Mouse (Mus musculus): ENCODE results near the gene Sept3. TPM values are rescaled to one million over a fixed set of nuclear protein-coding genes. Genes with fewer than 3 reads are reported as not detected.

Gene Sept3
- polyA plus RNA-seq, 1 experiment from 2014 or later, result 7.1 TPM

DNA sequence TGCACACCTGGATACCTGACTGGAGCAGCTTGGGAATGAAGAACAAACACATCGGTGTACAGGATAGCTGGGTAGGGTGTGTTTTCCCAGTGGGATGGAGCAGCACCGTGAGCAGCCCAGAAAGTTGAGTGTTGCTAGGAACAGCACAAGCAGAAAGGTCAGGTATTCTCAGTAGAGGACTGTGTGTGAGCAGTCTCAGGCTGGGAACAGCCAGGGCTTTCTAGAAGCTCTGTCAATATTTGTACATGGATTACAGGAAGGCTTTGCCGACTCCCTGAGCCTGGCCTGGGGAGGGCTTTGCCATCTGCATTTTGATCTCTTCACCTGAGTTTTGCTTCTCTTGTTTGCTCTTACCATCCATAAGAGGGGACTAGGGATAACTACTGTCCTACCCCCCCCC lies 32.4 kb downstream of the Sept3 start:
- 79% methylated on average over 3 of the region's 3 CpGs for WGBS

GRCm38 (mm10) chr15:82308416-82308815 lies 33.7 kb downstream of the Sept3 start:
- ATAC-seq (replicated peaks; ENCODE audit: low FRiP score) (no peak), DNase-seq (ENCODE audit: low spot score) (no peak)
- 85% methylated on average over 3 of the region's 3 CpGs for WGBS
- Histone ChIP-seq H3K4me3 (ENCODE audit: low read depth, low read length) (no peak overlapping the region), H3K27me3 (replicated peaks; ENCODE audit: control insufficient read depth, insufficient read depth, low read length) (no peaks in the 10 kb centered on the region), H3K9me3 (ENCODE audit: control insufficient read depth, low read length) (no peaks in the 10 kb centered on the region), H3K27ac (ENCODE audit: low read depth, low read length) (no peak overlapping the region), H3K4me2 (no peak overlapping the region), H3K9ac (ENCODE audit: low read depth, low read length) (no peak overlapping the region), H3K4me1 (replicated peaks; ENCODE audit: control insufficient read depth, insufficient read depth, low read length) (0 out of 2 replicates have a peak, but pooled peaks cover 3% of the 10 kb centered on the region), H3K36me3 (ENCODE audit: control insufficient read depth, insufficient read depth, low read length) (no peaks in the 10 kb centered on the region)

More for the DNA sequence above, 32.4 kb downstream of the Sept3 start:
- Histone ChIP-seq H3K4me3 (ENCODE audit: low read depth, low read length) (no peak overlapping the region), H3K9ac (ENCODE audit: low read depth, low read length) (no peak overlapping the region), H3K9me3 (ENCODE audit: control insufficient read depth, low read length) (no peaks in the 10 kb centered on the region), H3K27ac (ENCODE audit: low read depth, low read length) (no peak overlapping the region), H3K4me2 (no peak overlapping the region), H3K4me1 (replicated peaks; ENCODE audit: control insufficient read depth, insufficient read depth, low read length) (0 out of 2 replicates have a peak, but pooled peaks cover 3% of the 10 kb centered on the region), H3K27me3 (replicated peaks; ENCODE audit: control insufficient read depth, insufficient read depth, low read length) (no peaks in the 10 kb centered on the region), H3K36me3 (ENCODE audit: control insufficient read depth, insufficient read depth, low read length) (no peaks in the 10 kb centered on the region)
- ATAC-seq (replicated peaks; ENCODE audit: low FRiP score) (no peak), DNase-seq (ENCODE audit: low spot score) (no peak)

DNA sequence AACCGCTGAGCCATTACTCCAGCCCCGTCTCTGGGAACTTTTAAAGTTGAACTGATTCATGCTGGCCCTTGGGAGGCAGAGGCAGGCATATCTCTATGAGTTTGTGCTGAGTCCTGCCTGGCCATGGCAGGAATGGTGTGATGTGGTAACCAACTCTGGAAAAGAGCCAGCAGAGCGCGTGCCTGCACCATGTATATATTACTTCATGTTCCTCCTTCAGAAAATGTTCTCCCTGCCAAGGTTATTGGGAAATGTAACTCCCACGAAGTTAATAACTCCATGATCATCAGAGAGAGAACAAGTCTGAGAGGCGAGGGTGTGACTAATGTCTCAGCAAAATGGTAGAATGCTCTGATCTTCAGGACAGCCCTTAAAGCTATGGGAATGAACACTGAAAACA lies 43.1 kb downstream of the Sept3 start:
- DNase-seq (ENCODE audit: low spot score) (no peak), ATAC-seq (replicated peaks; ENCODE audit: low FRiP score) (no peak)
- H3K36me3 ChIP-seq (ENCODE audit: control insufficient read depth, insufficient read depth, low read length), result no peaks in the 10 kb centered on the region
- WGBS, result 87% methylated on average over 6 of the region's 6 CpGs
- H3K27ac ChIP-seq (ENCODE audit: low read depth, low read length), result no peak overlapping the region
- no peak overlapping the region for H3K4me3 ChIP-seq (ENCODE audit: low read depth, low read length)
- H3K9me3 ChIP-seq (ENCODE audit: control insufficient read depth, low read length), result no peaks in the 10 kb centered on the region
- no peaks in the 10 kb centered on the region for H3K27me3 ChIP-seq (replicated peaks; ENCODE audit: control insufficient read depth, insufficient read depth, low read length)
- H3K9ac ChIP-seq (ENCODE audit: low read depth, low read length), result no peak overlapping the region
- H3K4me2 ChIP-seq, result no peak overlapping the region
- H3K4me1 ChIP-seq (replicated peaks; ENCODE audit: control insufficient read depth, insufficient read depth, low read length), result no peaks in the 10 kb centered on the region

DNA sequence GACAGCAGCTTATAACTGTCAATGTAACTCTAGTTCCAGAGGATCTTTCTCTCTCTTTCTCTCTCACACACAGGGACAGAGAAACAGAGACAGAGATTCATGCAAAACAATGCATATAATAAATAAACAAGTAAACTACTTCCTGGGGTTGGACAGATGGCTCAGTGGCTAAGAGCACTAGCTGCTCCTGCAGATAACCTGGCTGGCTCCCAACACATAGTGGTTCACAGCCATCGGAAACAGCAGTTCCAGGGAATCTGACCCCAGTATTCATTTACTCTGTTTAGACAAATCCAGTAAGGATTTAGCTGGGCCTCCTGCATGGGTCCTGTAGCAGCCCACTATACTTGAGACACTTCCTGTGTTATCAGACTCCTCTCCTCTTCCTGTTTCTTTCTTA lies 44.9 kb downstream of the Sept3 start:
- Histone ChIP-seq H3K36me3 (ENCODE audit: control insufficient read depth, insufficient read depth, low read length) (no peaks in the 10 kb centered on the region), H3K27ac (ENCODE audit: low read depth, low read length) (no peak overlapping the region), H3K4me3 (ENCODE audit: low read depth, low read length) (no peak overlapping the region), H3K9ac (ENCODE audit: low read depth, low read length) (no peak overlapping the region), H3K9me3 (ENCODE audit: control insufficient read depth, low read length) (no peaks in the 10 kb centered on the region), H3K27me3 (replicated peaks; ENCODE audit: control insufficient read depth, insufficient read depth, low read length) (no peaks in the 10 kb centered on the region), H3K4me1 (replicated peaks; ENCODE audit: control insufficient read depth, insufficient read depth, low read length) (0 out of 2 replicates have a peak, but pooled peaks cover 4% of the 10 kb centered on the region), H3K4me2 (no peak overlapping the region)
- no peak for DNase-seq (ENCODE audit: low spot score)
- 66% methylated on average over 1 of the region's 1 CpGs for WGBS
- no peak for ATAC-seq (replicated peaks; ENCODE audit: low FRiP score)

GRCm38 (mm10) chr15:82322195-82322594 lies 47.5 kb downstream of the Sept3 start:
- H3K9ac ChIP-seq (ENCODE audit: low read depth, low read length), result no peak overlapping the region
- DNase-seq (ENCODE audit: low spot score) (no peak), ATAC-seq (replicated peaks; ENCODE audit: low FRiP score) (no peak)
- 0 out of 2 replicates have a peak, but pooled peaks cover 4% of the 10 kb centered on the region for H3K4me1 ChIP-seq (replicated peaks; ENCODE audit: control insufficient read depth, insufficient read depth, low read length)
- H3K9me3 ChIP-seq (ENCODE audit: control insufficient read depth, low read length), result no peaks in the 10 kb centered on the region
- 78% methylated on average over 8 of the region's 8 CpGs for WGBS
- H3K4me3 ChIP-seq (ENCODE audit: low read depth, low read length), result no peak overlapping the region
- no peak overlapping the region for H3K27ac ChIP-seq (ENCODE audit: low read depth, low read length)
- H3K4me2 ChIP-seq, result no peak overlapping the region
- H3K36me3 ChIP-seq (ENCODE audit: control insufficient read depth, insufficient read depth, low read length), result no peaks in the 10 kb centered on the region
- H3K27me3 ChIP-seq (replicated peaks; ENCODE audit: control insufficient read depth, insufficient read depth, low read length), result no peaks in the 10 kb centered on the region

GRCm38 (mm10) chr15:82325382-82325781 lies 50.7 kb downstream of the Sept3 start:
- Histone ChIP-seq H3K9ac (ENCODE audit: low read depth, low read length) (no peak overlapping the region), H3K36me3 (ENCODE audit: control insufficient read depth, insufficient read depth, low read length) (peaks cover 8% of the 10 kb centered on the region), H3K27ac (ENCODE audit: low read depth, low read length) (no peak overlapping the region), H3K4me2 (no peak overlapping the region), H3K4me3 (ENCODE audit: low read depth, low read length) (no peak overlapping the region), H3K4me1 (replicated peaks; ENCODE audit: control insufficient read depth, insufficient read depth, low read length) (0 out of 2 replicates have a peak, but pooled peaks cover 7% of the 10 kb centered on the region), H3K27me3 (replicated peaks; ENCODE audit: control insufficient read depth, insufficient read depth, low read length) (no peaks in the 10 kb centered on the region), H3K9me3 (ENCODE audit: control insufficient read depth, low read length) (no peaks in the 10 kb centered on the region)
- ATAC-seq (replicated peaks; ENCODE audit: low FRiP score) (no peak), DNase-seq (ENCODE audit: low spot score) (no peak)
- WGBS, result 60% methylated on average over 2 of the region's 2 CpGs

GRCm38 (mm10) chr15:82335194-82335593 lies 60.5 kb downstream of the Sept3 start:
- Histone ChIP-seq H3K9me3 (ENCODE audit: control insufficient read depth, low read length) (no peaks in the 10 kb centered on the region), H3K27me3 (replicated peaks; ENCODE audit: control insufficient read depth, insufficient read depth, low read length) (no peaks in the 10 kb centered on the region), H3K36me3 (ENCODE audit: control insufficient read depth, insufficient read depth, low read length) (peaks cover 12% of the 10 kb centered on the region), H3K9ac (ENCODE audit: low read depth, low read length) (no peak overlapping the region), H3K4me1 (replicated peaks; ENCODE audit: control insufficient read depth, insufficient read depth, low read length) (peaks cover 33% of the 10 kb centered on the region), H3K4me2 (no peak overlapping the region), H3K27ac (ENCODE audit: low read depth, low read length) (no peak overlapping the region), H3K4me3 (ENCODE audit: low read depth, low read length) (no peak overlapping the region)
- DNase-seq (ENCODE audit: low spot score) (no peak), ATAC-seq (replicated peaks; ENCODE audit: low FRiP score) (no peak)
- 96% methylated on average over 4 of the region's 4 CpGs for WGBS

DNA sequence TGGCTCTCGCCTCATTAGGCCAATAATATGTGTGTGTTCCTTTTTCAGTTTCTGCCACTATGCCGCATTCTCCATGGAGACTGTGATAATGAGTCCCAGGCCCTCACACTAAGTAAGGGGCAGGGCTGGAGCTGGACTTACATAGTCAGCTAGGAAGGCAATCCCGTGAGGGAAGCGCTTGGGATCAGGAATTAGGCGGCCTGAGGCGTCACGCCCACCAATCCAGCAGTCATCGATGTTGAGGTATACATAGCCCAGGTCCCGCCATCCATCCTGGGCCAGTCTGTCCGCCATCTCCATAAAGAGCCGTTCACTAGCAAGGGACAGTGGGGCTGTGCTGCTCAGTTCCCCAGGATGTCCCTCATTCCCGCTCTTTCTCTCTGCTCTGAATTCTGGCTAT lies 61.9 kb downstream of the Sept3 start:
- H3K36me3 ChIP-seq (ENCODE audit: control insufficient read depth, insufficient read depth, low read length), result peaks cover 8% of the 10 kb centered on the region; the same call in 1 of the 2 replicates
- DNase-seq (ENCODE audit: low spot score) (no peak), ATAC-seq (replicated peaks; ENCODE audit: low FRiP score) (no peak)
- H3K9me3 ChIP-seq (ENCODE audit: control insufficient read depth, low read length), result no peaks in the 10 kb centered on the region
- no peaks in the 10 kb centered on the region for H3K27me3 ChIP-seq (replicated peaks; ENCODE audit: control insufficient read depth, insufficient read depth, low read length)
- peaks cover 40% of the 10 kb centered on the region for H3K4me1 ChIP-seq (replicated peaks; ENCODE audit: control insufficient read depth, insufficient read depth, low read length)
- no peak overlapping the region for H3K4me3 ChIP-seq (ENCODE audit: low read depth, low read length)
- H3K4me2 ChIP-seq, result no peak overlapping the region
- 89% methylated on average over 12 of the region's 12 CpGs for WGBS
- H3K27ac ChIP-seq (ENCODE audit: low read depth, low read length), result no peak overlapping the region
- no peak overlapping the region for H3K9ac ChIP-seq (ENCODE audit: low read depth, low read length)

DNA sequence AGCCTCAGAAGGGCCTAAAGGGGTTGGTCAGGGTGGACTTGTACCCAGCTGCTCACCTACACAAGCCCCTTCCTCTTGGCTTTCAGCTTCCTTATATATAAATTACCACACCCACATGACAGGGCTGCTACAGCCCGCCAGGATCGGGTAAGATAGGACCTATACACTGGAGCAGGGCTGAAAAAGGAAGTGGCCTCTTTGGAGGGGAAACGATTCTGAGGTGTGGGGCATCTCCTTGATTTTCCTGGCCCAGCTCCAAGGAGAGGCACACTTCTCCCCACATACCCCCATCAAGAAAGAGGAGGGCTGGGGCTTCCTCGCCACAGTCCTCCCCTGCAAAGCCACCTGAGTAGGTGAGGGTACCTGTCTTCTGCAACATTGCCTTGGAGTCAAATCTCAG lies 63.2 kb downstream of the Sept3 start:
- peak overlapping the region; percentile 69 for H3K9ac ChIP-seq (ENCODE audit: low read depth, low read length)
- H3K4me2 ChIP-seq, result peak overlapping the region; percentile 97
- 18% methylated on average over 4 of the region's 4 CpGs for WGBS
- peaks cover 7% of the 10 kb centered on the region; the same call in 1 of the 2 replicates for H3K36me3 ChIP-seq (ENCODE audit: control insufficient read depth, insufficient read depth, low read length)
- no peak for ATAC-seq (replicated peaks; ENCODE audit: low FRiP score)
- peak overlapping the region; percentile 16; the same call in 1 of the 2 replicates for H3K27ac ChIP-seq (ENCODE audit: low read depth, low read length)
- no peak for DNase-seq (ENCODE audit: low spot score)
- peaks cover 50% of the 10 kb centered on the region for H3K4me1 ChIP-seq (replicated peaks; ENCODE audit: control insufficient read depth, insufficient read depth, low read length)
- peak overlapping the region; percentile 63 for H3K4me3 ChIP-seq (ENCODE audit: low read depth, low read length)
- no peaks in the 10 kb centered on the region for H3K27me3 ChIP-seq (replicated peaks; ENCODE audit: control insufficient read depth, insufficient read depth, low read length)
- H3K9me3 ChIP-seq (ENCODE audit: control insufficient read depth, low read length), result no peaks in the 10 kb centered on the region
